Mouse (Mus musculus): ENCODE data around the gene Pla2g15.

GRCm38 (mm10) chr8:106106193-106106592 is 44.0 kb upstream of the Pla2g15 start:
- TF ChIP-seq CTCF (IDR thresholded peaks at IDR 0.05; ENCODE audit: low read depth, low read length) = no peak
- TF ChIP-seq POLR2A (IDR thresholded peaks at IDR 0.05; ENCODE audit: insufficient read depth, low read length) = no peak
